Mouse (Mus musculus) embryonic facial prominence, embryonic 13.5 days (tissue): ENCODE data around the gene Myo1b. TPM values are rescaled to one million over a fixed set of nuclear protein-coding genes. Genes with fewer than 3 reads are reported as not detected.

ENCODE experiments used
- ATAC-seq: fragments of 200-750 bp; cut with Nextera tagmentation; 2 replicates; pipeline ENCODE4 v1.8.0; 2017; ENCODE audit warnings: low read depth; ENCODE audit not compliant: insufficient number of reproducible peaks, insufficient read depth, low FRiP score, low TSS enrichment
- H3K27ac ChIP-seq: fragments of 300-500 bp; sonication (generic); 2 replicates; pipeline ENCODE4 v1.5.1; 2015; ENCODE audit warnings: moderate library complexity, mild to moderate bottlenecking, inconsistent platforms
- H3K27me3 ChIP-seq: fragments of 300-500 bp; sonication (generic); 2 replicates; pipeline ENCODE4 v1.6.1; 2015; ENCODE audit warnings: mild to moderate bottlenecking, inconsistent platforms
- H3K36me3 ChIP-seq: fragments of 300-500 bp; sonication (generic); 2 replicates; pipeline ENCODE4 v1.6.1; 2015; ENCODE audit warnings: mild to moderate bottlenecking, inconsistent platforms
- H3K4me1 ChIP-seq: fragments of 300-500 bp; sonication (generic); 2 replicates; pipeline ENCODE4 v1.6.1; 2015; ENCODE audit warnings: inconsistent platforms
- H3K4me2 ChIP-seq: fragments of 300-500 bp; sonication (generic); 2 replicates; pipeline ENCODE4 v1.6.1; 2015; ENCODE audit warnings: moderate library complexity, mild to moderate bottlenecking, inconsistent platforms
- H3K4me3 ChIP-seq: fragments of 300-500 bp; sonication (generic); 2 replicates; pipeline ENCODE4 v1.5.1; 2015; ENCODE audit warnings: mild to moderate bottlenecking, inconsistent platforms
- H3K9ac ChIP-seq: fragments of 300-500 bp; sonication (generic); 2 replicates; pipeline ENCODE4 v1.6.1; 2015; ENCODE audit warnings: mild to moderate bottlenecking, inconsistent platforms
- H3K9me3 ChIP-seq: fragments of 300-500 bp; sonication (generic); 2 replicates; pipeline ENCODE4 v1.6.1; 2016; ENCODE audit warnings: inconsistent platforms
- WGBS: fragments of 180-500 bp; shearing (Covaris S2); methylation state at CpG from one replicate; pipeline ENCODE4 v1.1.7; 2015; ENCODE audit warnings: mixed read lengths; 5-methylcytosine and 5-hydroxymethylcytosine counted together
- polyA plus RNA-seq: library from polyadenylated mRNA; unstranded; fragments of >200 nt; fragmentation: Nextera tagmentation; extraction: Ambion mirVana; gene quantifications from 2 replicates; pipeline ENCODE4 v1.2.1, GENCODE M21; 2015

Gene Myo1b
- polyA plus RNA-seq, 1 experiment from 2014 or later: 96.1 TPM

- H3K4me3 ChIP-seq: no peak overlapping the region
- H3K4me2 ChIP-seq: no peak overlapping the region
- H3K36me3 ChIP-seq: peaks cover 10% of the 10 kb centered on the region
- no peaks in the 10 kb centered on the region for H3K4me1 ChIP-seq
- H3K9ac ChIP-seq: no peak overlapping the region
- no peaks in the 10 kb centered on the region for H3K27me3 ChIP-seq
- WGBS: 82% methylated on average over 10 of the region's 10 CpGs
- H3K9me3 ChIP-seq: no peaks in the 10 kb centered on the region
- ATAC-seq: no peak
- no peak overlapping the region for H3K27ac ChIP-seq
These were observed 107.0 kb downstream of the Myo1b start for GRCm38 (mm10) chr1:51808847-51809246.

- H3K27ac ChIP-seq: no peak overlapping the region
- H3K9ac ChIP-seq: no peak overlapping the region
- WGBS: 44% methylated on average over 1 of the region's 1 CpGs
- no peak for ATAC-seq
- H3K9me3 ChIP-seq: no peaks in the 10 kb centered on the region
- no peaks in the 10 kb centered on the region for H3K4me1 ChIP-seq
- H3K4me2 ChIP-seq: no peak overlapping the region
- no peak overlapping the region for H3K4me3 ChIP-seq
- peaks cover 16% of the 10 kb centered on the region for H3K36me3 ChIP-seq
- H3K27me3 ChIP-seq: no peaks in the 10 kb centered on the region
These were observed 107.6 kb downstream of the Myo1b start for GRCm38 (mm10) chr1:51808228-51808627.

- no peak overlapping the region for H3K9ac ChIP-seq
- 53% methylated on average over 5 of the region's 5 CpGs for WGBS
- no peak overlapping the region for H3K4me3 ChIP-seq
- no peak overlapping the region for H3K4me2 ChIP-seq
- no peaks in the 10 kb centered on the region for H3K4me1 ChIP-seq
- no peaks in the 10 kb centered on the region for H3K27me3 ChIP-seq
- no peak overlapping the region for H3K27ac ChIP-seq
- H3K36me3 ChIP-seq: peaks cover 10% of the 10 kb centered on the region
- H3K9me3 ChIP-seq: no peaks in the 10 kb centered on the region
- no peak for ATAC-seq
These were observed 110.7 kb downstream of the Myo1b start for GRCm38 (mm10) chr1:51805040-51805610.

- Histone ChIP-seq H3K36me3 (peaks cover 17% of the 10 kb centered on the region), H3K9me3 (no peaks in the 10 kb centered on the region), H3K9ac (no peak overlapping the region), H3K27ac (no peak overlapping the region), H3K27me3 (no peaks in the 10 kb centered on the region), H3K4me1 (no peaks in the 10 kb centered on the region), H3K4me2 (no peak overlapping the region), H3K4me3 (no peak overlapping the region)
- no peak for ATAC-seq
- 72% methylated on average over 11 of the region's 12 CpGs for WGBS
These were observed 111.4 kb downstream of the Myo1b start for GRCm38 (mm10) chr1:51804296-51805039.

- Histone ChIP-seq H3K9me3 (no peaks in the 10 kb centered on the region), H3K4me3 (no peak overlapping the region), H3K36me3 (peaks cover 38% of the 10 kb centered on the region), H3K27me3 (no peaks in the 10 kb centered on the region), H3K27ac (peak overlapping the region; percentile 48; the same call in 1 of the 2 replicates), H3K4me1 (peaks cover 21% of the 10 kb centered on the region), H3K9ac (no peak overlapping the region), H3K4me2 (no peak overlapping the region)
- 51% methylated on average over 7 of the region's 7 CpGs for WGBS
- no peak for ATAC-seq
These were observed 117.8 kb downstream of the Myo1b start for GRCm38 (mm10) chr1:51798011-51798471.

- WGBS: 68% methylated on average over 9 of the region's 9 CpGs
- no peak overlapping the region for H3K4me3 ChIP-seq
- no peak for ATAC-seq
- no peak overlapping the region for H3K4me2 ChIP-seq
- no peaks in the 10 kb centered on the region for H3K9me3 ChIP-seq
- no peak overlapping the region for H3K27ac ChIP-seq
- peaks cover 61% of the 10 kb centered on the region for H3K36me3 ChIP-seq
- peaks cover 21% of the 10 kb centered on the region for H3K4me1 ChIP-seq
- no peaks in the 10 kb centered on the region for H3K27me3 ChIP-seq
- no peak overlapping the region for H3K9ac ChIP-seq
These were observed 120.1 kb downstream of the Myo1b start for GRCm38 (mm10) chr1:51795586-51796309.

- ATAC-seq: no peak
- H3K4me1 ChIP-seq: peaks cover 4% of the 10 kb centered on the region
- peaks cover 59% of the 10 kb centered on the region for H3K36me3 ChIP-seq
- H3K9me3 ChIP-seq: no peaks in the 10 kb centered on the region
- no peak overlapping the region for H3K4me2 ChIP-seq
- peak overlapping the region; percentile 52 for H3K27ac ChIP-seq
- no peaks in the 10 kb centered on the region for H3K27me3 ChIP-seq
- 17% methylated on average over 6 of the region's 6 CpGs for WGBS
- no peak overlapping the region for H3K9ac ChIP-seq
- H3K4me3 ChIP-seq: no peak overlapping the region
These were observed 126.6 kb downstream of the Myo1b start for GRCm38 (mm10) chr1:51789269-51789668.

- Histone ChIP-seq H3K4me1 (no peaks in the 10 kb centered on the region), H3K4me3 (no peak overlapping the region), H3K36me3 (peaks cover 50% of the 10 kb centered on the region), H3K27me3 (no peaks in the 10 kb centered on the region), H3K4me2 (no peak overlapping the region), H3K27ac (no peak overlapping the region), H3K9me3 (no peaks in the 10 kb centered on the region), H3K9ac (no peak overlapping the region)
- 59% methylated on average over 6 of the region's 6 CpGs for WGBS
- no peak for ATAC-seq
These were observed 133.8 kb downstream of the Myo1b start for GRCm38 (mm10) chr1:51782091-51782490.

- Histone ChIP-seq H3K27ac (no peak overlapping the region), H3K9me3 (no peaks in the 10 kb centered on the region), H3K9ac (no peak overlapping the region), H3K4me3 (no peak overlapping the region), H3K4me2 (no peak overlapping the region), H3K36me3 (peaks cover 56% of the 10 kb centered on the region), H3K4me1 (no peaks in the 10 kb centered on the region), H3K27me3 (no peaks in the 10 kb centered on the region)
- ATAC-seq: no peak
These were observed 135.5 kb downstream of the Myo1b start for GRCm38 (mm10) chr1:51780357-51780756.

GRCm38 (mm10) chr1:51778241-51778640, 137.6 kb downstream of the Myo1b start:
- Histone ChIP-seq H3K9me3 (no peaks in the 10 kb centered on the region), H3K4me3 (no peak overlapping the region), H3K36me3 (peaks cover 61% of the 10 kb centered on the region), H3K27ac (no peak overlapping the region), H3K4me1 (no peaks in the 10 kb centered on the region), H3K27me3 (no peaks in the 10 kb centered on the region), H3K4me2 (no peak overlapping the region), H3K9ac (no peak overlapping the region)
- WGBS: 92% methylated on average over 7 of the region's 7 CpGs
- no peak for ATAC-seq

GRCm38 (mm10) chr1:51770504-51770871, 145.4 kb downstream of the Myo1b start:
- Histone ChIP-seq H3K27ac (no peak overlapping the region), H3K4me3 (no peak overlapping the region), H3K36me3 (peaks cover 92% of the 10 kb centered on the region), H3K9ac (no peak overlapping the region), H3K4me1 (no peaks in the 10 kb centered on the region), H3K27me3 (no peaks in the 10 kb centered on the region), H3K4me2 (no peak overlapping the region), H3K9me3 (no peaks in the 10 kb centered on the region)
- no peak for ATAC-seq
- WGBS: 90% methylated on average over 5 of the region's 5 CpGs
